Mouse (Mus musculus) limb, embryonic 12.5 days (tissue): Measurements from ENCODE around the gene Gm11037. TPM values are rescaled to one million over a fixed set of nuclear protein-coding genes. Genes with fewer than 3 reads are reported as not detected.
A peak's percentile ranks its signal among the peaks of the same experiment; 100 is the strongest.

Source experiments
- ATAC-seq: fragments of 200-750 bp; cut with Nextera tagmentation; 2 replicates; pipeline ENCODE4 v1.8.0; 2017; ENCODE audit warnings: low read depth, moderate TSS enrichment; ENCODE audit not compliant: insufficient number of reproducible peaks, insufficient read depth, low FRiP score, low TSS enrichment
- H3K27ac ChIP-seq: fragments of 300-500 bp; sonication (generic); 2 replicates; pipeline ENCODE4 v1.5.1; 2016; ENCODE audit warnings: mild to moderate bottlenecking, moderate library complexity
- H3K27me3 ChIP-seq: fragments of 300-500 bp; sonication (generic); 2 replicates; pipeline ENCODE4 v1.6.1; 2016; ENCODE audit warnings: mild to moderate bottlenecking, moderate library complexity
- H3K36me3 ChIP-seq: fragments of 300-500 bp; sonication (generic); 2 replicates; pipeline ENCODE4 v1.6.1; 2016; ENCODE audit warnings: mild to moderate bottlenecking, moderate library complexity
- H3K4me1 ChIP-seq: fragments of 300-500 bp; sonication (generic); replicated peaks from 2 replicates; pipeline ENCODE4 v1.6.1; 2016
- H3K4me2 ChIP-seq: fragments of 300-500 bp; sonication (generic); 2 replicates; pipeline ENCODE4 v1.6.1; 2016; ENCODE audit warnings: mild to moderate bottlenecking, moderate library complexity
- H3K4me3 ChIP-seq: fragments of 300-500 bp; sonication (generic); replicated peaks from 2 replicates; pipeline ENCODE4 v1.5.1; 2016; ENCODE audit warnings: mild to moderate bottlenecking
- H3K9ac ChIP-seq: fragments of 300-500 bp; sonication (generic); replicated peaks from 2 replicates; pipeline ENCODE4 v1.6.1; 2016; ENCODE audit warnings: mild to moderate bottlenecking, moderate library complexity
- H3K9me3 ChIP-seq: fragments of 300-500 bp; sonication (generic); 2 replicates; pipeline ENCODE4 v1.6.1; 2016; ENCODE audit warnings: mild to moderate bottlenecking, moderate library complexity
- WGBS: fragments of 180-500 bp; shearing (Covaris S2); methylation state at CpG from one replicate; pipeline ENCODE4 v1.1.7; 2016; 5-methylcytosine and 5-hydroxymethylcytosine counted together
- polyA plus RNA-seq: library from polyadenylated mRNA; unstranded; fragments of >200 nt; fragmentation: Nextera tagmentation; extraction: Ambion mirVana; gene quantifications from 2 replicates; pipeline ENCODE4 v1.2.1, GENCODE M21; 2016

Gene Gm11037
- polyA plus RNA-seq, result not detected in 2 replicates

DNA sequence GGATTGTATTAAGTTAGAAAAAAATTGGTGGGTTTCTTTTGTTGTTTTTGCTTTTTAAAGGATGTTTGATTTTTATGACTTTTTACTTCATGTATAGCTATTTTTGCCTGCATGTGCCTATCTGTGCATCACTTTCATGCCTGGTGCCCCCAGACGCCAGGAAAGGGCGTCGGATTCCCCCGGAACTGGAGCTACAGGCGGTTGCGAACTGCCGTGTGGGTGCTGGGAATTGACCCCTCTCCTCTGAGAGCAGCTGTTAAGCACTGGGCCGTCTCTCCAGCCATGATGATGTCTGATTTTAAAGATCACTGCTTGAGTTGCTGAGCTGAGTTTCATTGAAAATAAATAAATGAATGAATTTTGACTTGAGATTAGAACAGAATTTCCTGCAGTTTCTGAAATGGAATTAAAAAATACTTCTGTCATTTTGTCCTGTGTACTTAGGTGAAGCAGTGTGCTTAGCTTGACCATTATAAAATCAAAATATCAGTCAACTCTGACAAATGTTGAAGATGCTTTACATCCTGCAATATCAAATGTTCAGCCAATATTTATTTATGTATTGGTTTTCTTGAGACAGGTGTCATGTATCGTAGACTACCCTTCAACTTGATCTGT, at the start of gene Gm11037:
Gene Gm11037, plus strand, starts transcription at position 568 of the 618 bp plus-strand sequence.
- Histone ChIP-seq H3K4me3 (no peak within 1 kb of the TSS), H3K36me3 (peaks cover 69% of the 10 kb centered on the region), H3K9me3 (no peaks in the 10 kb centered on the region), H3K27ac (peak within 1 kb of the TSS; percentile 4; the same call in 1 of the 2 replicates), H3K4me2 (no peak within 1 kb of the TSS), H3K27me3 (no peaks in the 10 kb centered on the region), H3K9ac (no peak within 1 kb of the TSS), H3K4me1 (peaks cover 31% of the 10 kb centered on the region)
- WGBS, result 86% methylated on average over 9 of the region's 9 CpGs
- no peak for ATAC-seq

GRCm38 (mm10) chr2:131084206-131084605, 49.1 kb upstream of the Gm11037 start:
- 85% methylated on average over 4 of the region's 4 CpGs for WGBS
- Histone ChIP-seq H3K27me3 (0 out of 2 replicates have a peak, but pooled peaks cover 5% of the 10 kb centered on the region), H3K4me1 (no peaks in the 10 kb centered on the region), H3K9ac (no peak overlapping the region), H3K27ac (no peak overlapping the region), H3K4me3 (no peak overlapping the region), H3K36me3 (no peaks in the 10 kb centered on the region), H3K9me3 (no peaks in the 10 kb centered on the region), H3K4me2 (no peak overlapping the region)
- no peak for ATAC-seq

- Histone ChIP-seq H3K4me1 (no peaks in the 10 kb centered on the region), H3K9ac (no peak within 1 kb of the TSS), H3K27ac (no peak within 1 kb of the TSS), H3K4me3 (no peak within 1 kb of the TSS), H3K4me2 (no peak within 1 kb of the TSS), H3K36me3 (no peaks in the 10 kb centered on the region), H3K27me3 (no peaks in the 10 kb centered on the region), H3K9me3 (no peaks in the 10 kb centered on the region)
- 88% methylated on average over 11 of the region's 11 CpGs for WGBS
- ATAC-seq, result no peak
Observed at GRCm38 (mm10) chr2:131086667-131087390, 46.5 kb upstream of the Gm11037 start, which contains the start of gene Siglec1. Gene Siglec1 (minus strand): TSS chr2:131086765.

DNA sequence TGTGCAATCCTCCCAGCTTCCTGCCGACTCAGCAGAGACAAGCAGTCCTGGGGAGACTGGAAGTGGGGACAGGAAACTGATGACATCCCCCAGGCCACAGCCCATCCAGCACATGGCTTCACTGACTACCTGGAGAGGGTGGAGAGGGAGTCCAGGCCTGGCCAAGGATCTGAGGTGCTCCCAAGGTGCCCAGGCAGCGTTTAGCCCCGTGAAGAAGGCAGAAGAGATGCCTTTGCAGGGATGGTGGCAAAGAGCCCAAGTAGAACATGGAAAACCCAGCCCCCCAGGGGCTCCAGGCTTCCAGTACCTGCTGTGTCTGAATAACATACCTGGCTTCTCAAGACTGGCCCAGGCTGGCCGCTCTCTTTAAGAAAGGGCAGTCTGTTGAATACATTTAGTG, 44.7 kb upstream of the Gm11037 start:
- H3K4me3 ChIP-seq, result no peak overlapping the region
- 83% methylated on average over 4 of the region's 4 CpGs for WGBS
- no peaks in the 10 kb centered on the region for H3K4me1 ChIP-seq
- H3K27me3 ChIP-seq, result no peaks in the 10 kb centered on the region
- no peak for ATAC-seq
- no peak overlapping the region for H3K27ac ChIP-seq
- no peaks in the 10 kb centered on the region for H3K9me3 ChIP-seq
- H3K4me2 ChIP-seq, result no peak overlapping the region
- no peak overlapping the region for H3K9ac ChIP-seq
- no peaks in the 10 kb centered on the region for H3K36me3 ChIP-seq

DNA sequence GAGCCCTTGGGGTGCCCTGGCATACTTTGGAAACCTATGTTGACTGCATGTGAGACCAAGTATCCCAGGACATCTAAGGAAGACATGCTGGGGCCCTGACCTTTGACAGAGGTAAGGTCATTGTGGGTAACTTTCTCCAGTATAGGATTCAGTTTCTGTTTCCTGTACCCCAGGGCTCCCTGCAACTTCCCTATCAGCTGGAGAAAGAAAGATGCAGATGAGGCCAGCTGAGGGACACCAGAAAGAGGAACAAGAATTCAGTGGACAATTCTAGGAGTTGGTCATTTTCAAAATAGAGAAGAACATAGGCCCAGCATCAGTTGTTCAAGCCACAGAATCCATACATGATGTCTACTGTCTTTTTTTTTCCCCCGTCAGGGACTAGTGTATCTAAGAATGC, 43.7 kb upstream of the Gm11037 start:
- no peak for ATAC-seq
- Histone ChIP-seq H3K4me2 (no peak overlapping the region), H3K27ac (no peak overlapping the region), H3K36me3 (no peaks in the 10 kb centered on the region), H3K4me1 (no peaks in the 10 kb centered on the region), H3K9me3 (no peaks in the 10 kb centered on the region), H3K27me3 (no peaks in the 10 kb centered on the region), H3K9ac (no peak overlapping the region), H3K4me3 (no peak overlapping the region)
- 71% methylated on average over 1 of the region's 1 CpGs for WGBS

DNA sequence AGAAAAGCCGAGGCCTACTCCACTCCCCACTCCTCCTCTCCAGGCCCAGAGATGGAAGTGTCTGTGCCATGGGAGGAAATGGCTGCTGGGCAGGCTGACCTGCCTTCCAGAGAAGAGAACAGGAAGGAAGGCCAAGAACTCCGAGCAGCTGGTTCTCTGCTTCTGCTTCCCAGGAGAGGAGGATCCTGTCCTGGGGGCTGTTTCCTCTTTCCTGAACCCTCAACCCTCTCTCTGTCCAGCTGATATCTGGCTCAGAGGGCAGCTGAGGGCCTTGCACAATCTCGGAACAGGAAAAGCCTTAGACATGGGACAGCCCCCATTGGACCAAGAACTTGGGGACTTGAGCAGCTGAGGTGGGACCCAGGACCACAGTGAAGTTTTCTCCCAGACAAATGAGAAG, 42.4 kb upstream of the Gm11037 start:
- Histone ChIP-seq H3K4me2 (no peak overlapping the region), H3K27me3 (no peaks in the 10 kb centered on the region), H3K4me1 (no peaks in the 10 kb centered on the region), H3K4me3 (no peak overlapping the region), H3K9me3 (no peaks in the 10 kb centered on the region), H3K36me3 (no peaks in the 10 kb centered on the region), H3K27ac (no peak overlapping the region), H3K9ac (no peak overlapping the region)
- 80% methylated on average over 3 of the region's 3 CpGs for WGBS
- no peak for ATAC-seq

GRCm38 (mm10) chr2:131093577-131093976, 39.7 kb upstream of the Gm11037 start:
- H3K9ac ChIP-seq, result no peak overlapping the region
- no peaks in the 10 kb centered on the region for H3K9me3 ChIP-seq
- no peak for ATAC-seq
- H3K4me1 ChIP-seq, result peaks cover 15% of the 10 kb centered on the region
- no peak overlapping the region for H3K4me2 ChIP-seq
- H3K27ac ChIP-seq, result no peak overlapping the region
- H3K27me3 ChIP-seq, result no peaks in the 10 kb centered on the region
- no peak overlapping the region for H3K4me3 ChIP-seq
- 85% methylated on average over 5 of the region's 5 CpGs for WGBS
- no peaks in the 10 kb centered on the region for H3K36me3 ChIP-seq

GRCm38 (mm10) chr2:131094823-131095222, 38.5 kb upstream of the Gm11037 start:
- no peak overlapping the region for H3K4me2 ChIP-seq
- H3K27me3 ChIP-seq, result no peaks in the 10 kb centered on the region
- H3K36me3 ChIP-seq, result no peaks in the 10 kb centered on the region
- peaks cover 15% of the 10 kb centered on the region for H3K4me1 ChIP-seq
- ATAC-seq, result peak; percentile 45; the same call in 1 of the 2 replicates
- H3K27ac ChIP-seq, result no peak overlapping the region
- WGBS, result 0% methylated on average over 1 of the region's 1 CpGs
- no peak overlapping the region for H3K4me3 ChIP-seq
- H3K9me3 ChIP-seq, result no peaks in the 10 kb centered on the region
- no peak overlapping the region for H3K9ac ChIP-seq

DNA sequence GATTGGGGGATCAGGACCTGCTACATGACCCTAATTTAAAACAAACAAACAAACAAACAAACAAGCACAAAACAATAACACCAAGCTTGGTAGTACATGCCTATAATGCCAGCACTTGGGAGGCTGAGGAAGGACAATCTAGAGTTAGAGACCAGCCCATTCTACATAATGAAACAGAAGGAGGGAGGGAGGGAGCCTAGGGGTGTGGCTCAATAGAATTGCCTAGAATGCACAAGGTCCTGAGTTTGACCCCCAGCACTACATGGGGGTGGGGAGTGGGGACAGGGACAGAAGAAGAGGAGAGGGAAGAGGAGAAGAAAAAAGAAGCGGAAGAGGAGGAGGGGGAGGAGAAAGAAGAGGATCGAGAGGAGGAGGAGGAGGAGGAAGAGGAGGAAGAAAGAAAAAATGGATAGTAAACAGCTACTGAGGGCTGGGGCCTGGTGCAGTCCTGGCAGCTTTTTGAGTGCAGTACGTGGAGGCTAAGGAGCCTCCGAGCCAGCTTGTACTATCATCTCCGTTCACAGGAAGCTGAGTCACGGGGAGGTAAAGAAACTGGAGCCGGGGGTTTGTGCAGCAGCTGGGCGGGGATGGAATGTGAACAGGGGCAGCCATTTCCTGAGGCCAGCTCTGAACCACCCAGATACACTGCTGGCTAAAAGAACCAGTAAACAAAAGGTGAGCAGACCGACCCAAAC, 37.0 kb upstream of the Gm11037 start:
- Histone ChIP-seq H3K9me3 (no peaks in the 10 kb centered on the region), H3K27me3 (no peaks in the 10 kb centered on the region), H3K4me2 (peak overlapping the region; percentile 43), H3K9ac (peak overlapping the region; percentile 40), H3K27ac (peak overlapping the region; percentile 78), H3K4me1 (peaks cover 15% of the 10 kb centered on the region), H3K4me3 (0 out of 2 replicates have a peak overlapping the region, but pooled peaks have one; percentile 9), H3K36me3 (no peaks in the 10 kb centered on the region)
- no peak for ATAC-seq
- WGBS, result 8% methylated on average over 9 of the region's 9 CpGs

- H3K27me3 ChIP-seq, result no peaks in the 10 kb centered on the region
- ATAC-seq, result no peak
- no peaks in the 10 kb centered on the region for H3K9me3 ChIP-seq
- no peak overlapping the region for H3K27ac ChIP-seq
- no peaks in the 10 kb centered on the region for H3K36me3 ChIP-seq
- peaks cover 15% of the 10 kb centered on the region for H3K4me1 ChIP-seq
- no peak overlapping the region for H3K9ac ChIP-seq
- H3K4me3 ChIP-seq, result no peak overlapping the region
- no peak overlapping the region for H3K4me2 ChIP-seq
- WGBS, result 80% methylated on average over 4 of the region's 4 CpGs
Observed at GRCm38 (mm10) chr2:131097087-131097486, 36.2 kb upstream of the Gm11037 start.

GRCm38 (mm10) chr2:131101530-131101929, 31.8 kb upstream of the Gm11037 start:
- Histone ChIP-seq H3K36me3 (no peaks in the 10 kb centered on the region), H3K9ac (no peak overlapping the region), H3K4me2 (no peak overlapping the region), H3K27me3 (no peaks in the 10 kb centered on the region), H3K4me3 (no peak overlapping the region), H3K27ac (no peak overlapping the region), H3K4me1 (peaks cover 9% of the 10 kb centered on the region), H3K9me3 (no peaks in the 10 kb centered on the region)
- no peak for ATAC-seq
- WGBS, result 45% methylated on average over 3 of the region's 3 CpGs
